8 mouse cellular contexts compared by ENCODE assay signal in genomic region chr2:25706643-25707481, GRCm38 (mm10). TPM values are rescaled to one million over a fixed set of nuclear protein-coding genes. Genes with fewer than 3 reads are reported as not detected.
DNase-seq lines count a peak whose midpoint lies in the region; ATAC-seq and TF ChIP-seq lines count a peak whose summit lies in the region.

Gene Bmyc (plus strand): TSS chr2:25706739.

- peak; percentile 65 for TF ChIP-seq CTCF in brain, embryonic 14.5 days (IDR thresholded peaks at IDR 0.05; ENCODE audit: borderline replicate concordance, extremely low read depth, insufficient read depth, insufficient read length)

- peak; percentile 48; the same call in 1 of the 2 replicates for TF ChIP-seq POLR2A in brain, embryonic 14.5 days (IDR thresholded peaks at IDR 0.05; ENCODE audit: borderline replicate concordance, extremely low read depth, insufficient read depth, insufficient read length, poor library complexity, severe bottlenecking)
- TF ChIP-seq POLR2A in limb, embryonic 14.5 days (IDR thresholded peaks at IDR 0.05; ENCODE audit: borderline replicate concordance, extremely low read depth, insufficient read depth, insufficient read length): 0 out of 2 replicates have a peak, but pooled peaks have one; percentile 43

- H3K27me3 ChIP-seq in heart, embryonic 12.5 days (replicated peaks): no peaks in the 10 kb centered on the region
- H3K27me3 ChIP-seq in kidney, embryonic 15.5 days: no peaks in the 10 kb centered on the region
- H3K27me3 ChIP-seq in limb, embryonic 14.5 days (ENCODE audit: control insufficient read depth, insufficient read depth, low read length): no peaks in the 10 kb centered on the region
- no peaks in the 10 kb centered on the region for H3K27me3 ChIP-seq in midbrain, embryonic 15.5 days (replicated peaks)

- peak; percentile 60 to 64 for DNase-seq in B cell, adult 2 months
- peak; percentile 97 for DNase-seq in brain, embryonic 14.5 days (ENCODE audit: low read depth)
- DNase-seq in fibroblast of lung, adult 2 months (ENCODE audit: low read depth): peak; percentile 25
- peak; percentile 83 for DNase-seq in limb, embryonic 14.5 days (ENCODE audit: low spot score)
- DNase-seq in spleen, postnatal 10 days (ENCODE audit: low spot score in 2 of 2): peak; percentile 21 to 62

- ATAC-seq in heart, embryonic 12.5 days (ENCODE audit: insufficient number of reproducible peaks, low FRiP score): peak; percentile 87
- peak; percentile 90 for ATAC-seq in kidney, embryonic 15.5 days (replicated peaks; ENCODE audit: low FRiP score)
- peak; percentile 92 for ATAC-seq in limb, embryonic 14.5 days (ENCODE audit: low FRiP score, low read depth)
- peak; percentile 97 for ATAC-seq in midbrain, embryonic 15.5 days (replicated peaks)

- peak within 1 kb of the TSS; percentile 88 for H3K4me2 ChIP-seq in heart, embryonic 12.5 days
- H3K4me2 ChIP-seq in kidney, embryonic 15.5 days: peak within 1 kb of the TSS; percentile 93
- peak within 1 kb of the TSS; percentile 91 for H3K4me2 ChIP-seq in limb, embryonic 14.5 days (replicated peaks; ENCODE audit: low read depth, low read length, severe bottlenecking)
- H3K4me2 ChIP-seq in midbrain, embryonic 15.5 days: peak within 1 kb of the TSS; percentile 88

- H3K4me3 ChIP-seq in heart, embryonic 12.5 days: peak within 1 kb of the TSS; percentile 75
- H3K4me3 ChIP-seq in kidney, embryonic 15.5 days (replicated peaks): peak within 1 kb of the TSS; percentile 85
- peak within 1 kb of the TSS; percentile 65 for H3K4me3 ChIP-seq in limb, embryonic 14.5 days (replicated peaks; ENCODE audit: low read length)
- H3K4me3 ChIP-seq in midbrain, embryonic 15.5 days: peak within 1 kb of the TSS; percentile 61

- no peaks in the 10 kb centered on the region for H3K9me3 ChIP-seq in heart, embryonic 12.5 days (replicated peaks)
- H3K9me3 ChIP-seq in kidney, embryonic 15.5 days (replicated peaks): no peaks in the 10 kb centered on the region
- H3K9me3 ChIP-seq in limb, embryonic 14.5 days (ENCODE audit: control insufficient read depth, low read length): no peaks in the 10 kb centered on the region
- H3K9me3 ChIP-seq in midbrain, embryonic 15.5 days: no peaks in the 10 kb centered on the region

- H3K9ac ChIP-seq in heart, embryonic 12.5 days: peak within 1 kb of the TSS; percentile 83
- H3K9ac ChIP-seq in kidney, embryonic 15.5 days: peak within 1 kb of the TSS; percentile 70
- peak within 1 kb of the TSS; percentile 73 for H3K9ac ChIP-seq in limb, embryonic 14.5 days (ENCODE audit: low read depth, low read length, severe bottlenecking)
- peak within 1 kb of the TSS; percentile 88 for H3K9ac ChIP-seq in midbrain, embryonic 15.5 days

- H3K27ac ChIP-seq in heart, embryonic 12.5 days (ENCODE audit: poor library complexity, severe bottlenecking): peak within 1 kb of the TSS; percentile 17; the same call in 1 of the 2 replicates
- H3K27ac ChIP-seq in kidney, embryonic 15.5 days: peak within 1 kb of the TSS; percentile 81
- peak within 1 kb of the TSS; percentile 77 for H3K27ac ChIP-seq in limb, embryonic 14.5 days (replicated peaks; ENCODE audit: low read depth, low read length)
- H3K27ac ChIP-seq in midbrain, embryonic 15.5 days: peak within 1 kb of the TSS; percentile 88

- under 1% methylated on average over 78 of the region's 78 CpGs for WGBS in heart, embryonic 12.5 days
- under 1% methylated on average over 78 of the region's 78 CpGs for WGBS in kidney, embryonic 15.5 days
- WGBS in limb, embryonic 14.5 days: under 1% methylated on average over 63 of the region's 78 CpGs
- WGBS in midbrain, embryonic 15.5 days: under 1% methylated on average over 78 of the region's 78 CpGs

- no peaks in the 10 kb centered on the region for H3K36me3 ChIP-seq in heart, embryonic 12.5 days
- H3K36me3 ChIP-seq in kidney, embryonic 15.5 days: no peaks in the 10 kb centered on the region
- H3K36me3 ChIP-seq in limb, embryonic 14.5 days (ENCODE audit: control insufficient read depth, insufficient read depth, low read length): no peaks in the 10 kb centered on the region
- no peaks in the 10 kb centered on the region for H3K36me3 ChIP-seq in midbrain, embryonic 15.5 days (replicated peaks)

- H3K4me1 ChIP-seq in heart, embryonic 12.5 days (replicated peaks): peaks cover 12% of the 10 kb centered on the region
- H3K4me1 ChIP-seq in kidney, embryonic 15.5 days: peaks cover 21% of the 10 kb centered on the region
- H3K4me1 ChIP-seq in limb, embryonic 14.5 days (ENCODE audit: control insufficient read depth, insufficient read depth, low read length): peaks cover 6% of the 10 kb centered on the region; the same call in 1 of the 2 replicates
- peaks cover 22% of the 10 kb centered on the region for H3K4me1 ChIP-seq in midbrain, embryonic 15.5 days

RNA-seq across cellular contexts. Expression of gene Bmyc, which starts in this region (rescaled TPM):
- 64.5 and 74.8 TPM in 2 replicates for polyA plus RNA-seq in brain, embryonic 14.5 days (2012; rRNA removed)
- 57.5 and 58.9 TPM in 2 replicates for polyA plus RNA-seq in heart, embryonic 12.5 days (2016; fragmentation: Nextera tagmentation; extraction: Ambion mirVana)
- 91.2 and 95.1 TPM in 2 replicates for polyA plus RNA-seq in kidney, embryonic 15.5 days (2015; fragmentation: Nextera tagmentation; extraction: Ambion mirVana)
- polyA plus RNA-seq in limb, embryonic 14.5 days (2012; rRNA removed): 66.3 and 75.3 TPM in 2 replicates
- polyA plus RNA-seq in limb, embryonic 14.5 days (2014; fragmentation: Nextera tagmentation; extraction: Ambion mirVana): 93.1 and 93.5 TPM in 2 replicates
- 139 and 143 TPM in 2 replicates for polyA plus RNA-seq in midbrain, embryonic 15.5 days (2015; fragmentation: Nextera tagmentation; extraction: Ambion mirVana)

Comparison
In these comparisons a context has a peak if more than half of its experiments do, and no peak if none do; other contexts are left out.
1. Peak in every context shown above with its lines: DNase-seq, ATAC-seq, H3K4me3 ChIP-seq and H3K27ac ChIP-seq.
2. DNase-seq: peak in every context shown above with its lines; median percentile 97 in brain, embryonic 14.5 days; 83 in limb, embryonic 14.5 days; 62 in B cell, adult 2 months; 42 in spleen, postnatal 10 days; 25 in fibroblast of lung, adult 2 months.
3. H3K27ac ChIP-seq: peak in every context shown above with its lines; median percentile 88 in midbrain, embryonic 15.5 days; 81 in kidney, embryonic 15.5 days; 77 in limb, embryonic 14.5 days; 17 in heart, embryonic 12.5 days.